Mouse (Mus musculus): ENCODE results near the gene Mettl7a2.

The Mettl7a2 gene

DNA sequence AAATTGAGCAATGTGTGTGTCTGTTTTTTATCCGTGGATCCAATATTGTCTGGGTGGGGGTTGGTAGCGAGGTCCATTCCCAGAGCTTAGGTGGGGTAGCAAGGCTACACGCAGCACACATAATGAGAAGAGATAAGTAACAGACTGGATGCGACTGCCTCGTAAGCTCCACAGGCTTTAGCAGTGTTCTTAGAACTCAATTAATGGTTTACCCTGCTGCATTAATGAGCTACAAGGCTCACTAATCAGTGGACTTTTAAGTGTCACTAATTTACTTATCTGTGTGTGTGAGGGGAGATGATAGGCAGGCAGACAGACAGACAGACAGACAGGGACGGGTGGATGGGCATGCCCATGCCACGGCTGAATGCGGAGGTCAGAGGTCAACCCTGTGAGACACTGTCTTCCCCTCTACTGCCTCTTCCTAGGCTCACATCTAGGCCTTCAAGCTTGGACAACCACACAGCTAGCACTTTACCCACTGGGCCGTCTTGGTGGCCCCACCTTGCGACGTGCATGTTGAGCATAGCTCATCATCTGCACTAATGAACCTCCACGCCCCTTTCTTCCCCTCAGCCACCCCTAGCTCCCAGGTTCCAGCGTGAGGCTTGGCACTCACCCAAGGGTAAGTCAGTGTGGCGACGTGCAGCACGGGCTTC, 47.7 kb downstream of the Mettl7a2 start:
- DNase-seq = no peak

DNA sequence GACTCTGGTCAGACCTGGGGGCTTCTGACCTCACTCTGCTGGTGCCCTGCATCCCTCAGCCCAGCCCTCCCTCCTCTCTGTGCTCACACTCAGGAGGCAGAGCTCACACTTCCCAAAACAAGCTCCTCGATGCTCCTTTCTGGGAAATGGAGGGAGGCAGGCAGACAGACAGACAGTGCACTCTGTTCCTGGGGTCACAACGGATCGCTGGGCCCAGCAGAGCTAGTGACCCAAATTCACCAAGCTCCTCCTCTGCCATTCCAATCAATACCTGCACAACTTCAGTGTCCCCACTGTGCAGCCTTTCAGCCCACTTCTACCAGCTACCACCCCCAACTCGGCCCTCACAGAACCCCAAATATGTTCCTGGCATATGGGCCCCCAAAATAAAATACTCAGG, 48.8 kb downstream of the Mettl7a2 start:
- no peak for DNase-seq

DNA sequence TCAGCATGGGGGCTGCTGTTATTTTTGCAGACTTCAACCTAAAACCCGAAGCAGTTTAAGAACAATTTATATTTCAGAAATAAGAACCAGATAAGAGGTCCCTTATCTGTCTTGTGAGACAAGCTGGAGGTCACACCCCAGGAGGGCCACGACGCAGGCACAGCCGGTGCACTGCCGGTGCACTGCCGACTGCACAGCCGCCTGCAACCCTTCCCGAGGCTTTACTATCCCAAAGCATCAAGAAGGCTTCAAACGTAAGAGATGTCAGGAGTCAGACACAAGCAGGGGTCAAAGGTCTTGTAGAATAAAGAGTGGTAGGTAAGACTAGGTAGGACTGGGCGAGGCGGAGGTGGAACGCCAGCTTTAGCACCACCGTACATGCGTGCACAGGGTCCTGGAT, 49.3 kb downstream of the Mettl7a2 start:
- no peak for DNase-seq

DNA sequence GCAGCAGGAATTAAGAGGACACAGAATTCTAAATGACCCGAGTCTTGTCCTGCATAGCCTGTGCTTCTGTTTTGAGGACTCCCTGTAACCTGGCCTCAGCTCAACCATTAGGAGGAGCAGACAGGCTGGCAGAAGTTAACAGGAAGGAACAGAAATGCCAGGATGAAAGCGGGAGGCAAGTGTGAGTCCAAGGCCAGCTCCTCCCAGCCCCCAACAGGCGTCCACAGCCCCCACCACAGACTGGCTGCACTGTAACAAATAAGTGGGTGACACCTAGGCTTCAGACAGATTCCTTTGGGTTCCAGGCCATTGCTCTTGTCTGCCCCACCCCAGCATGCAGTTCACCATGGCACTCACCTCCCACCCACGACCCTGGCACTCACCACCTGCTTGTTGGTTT, 49.8 kb downstream of the Mettl7a2 start:
- DNase-seq = no peak

DNA sequence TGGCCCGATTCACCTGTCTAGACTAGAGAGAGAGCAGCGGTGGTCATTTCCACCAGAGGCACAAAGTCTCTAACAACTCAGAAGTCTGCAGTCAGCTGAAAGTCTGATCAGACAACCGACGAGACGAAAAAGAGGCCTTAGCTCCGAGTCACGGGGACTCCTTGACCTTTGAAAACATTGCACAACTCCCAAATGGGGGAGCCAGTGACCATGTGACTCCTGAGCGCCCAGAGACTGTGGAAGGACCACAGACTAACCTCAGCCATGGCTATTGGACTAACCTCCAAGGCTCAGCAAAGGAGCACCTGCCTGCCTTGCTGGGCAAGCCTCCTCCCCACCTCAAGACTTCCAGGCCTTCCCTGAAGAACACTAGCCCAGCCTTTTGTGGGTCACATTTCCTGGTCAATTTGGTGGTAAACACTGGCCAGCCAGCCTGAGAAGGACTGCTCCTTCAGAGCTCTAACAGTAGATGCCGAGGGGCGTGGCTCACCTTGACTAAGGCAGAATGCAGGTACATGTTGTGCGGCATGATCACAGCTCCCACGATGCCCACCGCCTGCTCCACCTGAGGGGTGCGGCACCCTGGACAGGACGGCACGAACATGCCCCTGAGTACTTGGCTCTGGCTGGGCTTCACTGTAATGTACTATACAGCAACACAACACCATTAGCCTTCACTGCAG, 50.5 kb downstream of the Mettl7a2 start:
- DNase-seq = no peak

DNA sequence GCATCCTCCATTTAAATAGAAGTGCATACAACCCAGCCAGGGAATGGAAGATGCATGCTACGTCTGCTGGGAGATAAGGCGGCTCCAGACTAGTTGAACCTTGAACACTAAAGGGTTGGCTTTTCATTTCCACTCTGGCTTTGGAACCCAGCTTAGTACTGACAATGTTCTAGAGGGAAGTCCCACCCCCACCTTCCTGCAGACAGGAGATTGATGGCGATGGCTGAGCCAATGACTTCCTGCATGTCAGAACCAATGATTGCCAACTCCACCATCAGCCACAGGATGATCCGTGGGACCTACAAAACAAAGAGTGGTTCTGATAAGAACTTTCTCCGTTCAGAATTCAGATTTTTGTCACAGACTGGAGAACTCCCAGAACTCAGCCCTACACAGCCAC, 53.1 kb downstream of the Mettl7a2 start:
- no peak for DNase-seq

DNA sequence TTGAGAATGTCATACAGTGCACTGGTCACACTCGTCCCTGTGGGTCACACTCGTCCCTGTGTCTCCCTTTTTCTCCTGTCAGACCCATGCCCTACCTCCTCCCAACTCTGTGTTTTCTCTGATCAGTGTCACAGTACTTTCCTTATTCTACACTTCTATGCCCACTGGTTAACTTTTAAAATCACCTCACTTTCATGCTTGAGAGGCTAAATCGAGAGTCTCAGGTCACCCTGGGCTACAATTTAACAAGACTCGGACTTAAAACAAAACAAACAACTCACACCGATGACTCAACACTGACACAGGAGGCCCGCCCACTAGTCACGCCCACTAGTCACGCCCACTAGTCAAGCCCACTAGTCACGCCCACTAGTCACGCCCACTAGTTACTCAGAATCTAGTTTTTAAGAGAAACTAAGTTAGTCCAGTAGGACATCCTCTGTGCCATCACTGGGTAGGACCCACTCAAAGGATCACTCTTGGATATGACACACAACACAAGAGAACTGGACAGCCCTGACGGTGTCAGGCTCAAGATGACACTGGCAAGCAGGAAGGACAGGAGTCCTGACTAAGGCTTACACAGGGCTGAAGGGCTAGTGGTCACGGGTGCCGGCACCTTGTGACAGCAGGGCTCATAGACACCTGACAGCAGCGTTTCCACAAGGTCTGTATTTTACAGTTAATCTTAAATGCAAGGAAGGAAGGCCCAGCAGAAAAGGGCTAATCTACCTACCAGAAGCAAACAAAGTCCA, 58.1 kb downstream of the Mettl7a2 start:
- no peak for DNase-seq

Data from heart, adult 11 months (tissue).